Mouse (Mus musculus): ENCODE results near the gene Stard10.

DNA sequence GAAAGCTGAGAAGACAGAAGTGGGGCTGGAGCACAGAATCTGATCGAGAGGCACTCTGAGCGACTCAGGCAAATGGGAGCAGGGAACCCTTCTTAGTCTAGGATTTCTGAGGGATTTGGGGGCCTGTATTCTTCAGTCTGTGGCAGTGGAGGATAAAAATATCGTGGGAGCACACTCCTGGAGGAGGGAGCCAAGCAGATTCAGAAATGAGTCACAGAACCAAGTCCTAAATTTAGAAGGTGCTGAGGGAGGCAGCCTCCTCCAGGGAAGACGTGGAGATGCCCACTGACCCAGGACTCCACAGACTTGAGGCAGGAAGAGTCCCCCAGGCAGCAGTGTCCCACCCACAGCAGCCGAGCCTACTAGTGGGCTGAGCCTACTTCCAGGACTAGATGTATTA, 2.5 kb upstream of the Stard10 start:
- TF ChIP-seq POLR2A (IDR thresholded peaks at IDR 0.05; ENCODE audit: insufficient read depth, low read depth, low read length) (no peak), CTCF (IDR thresholded peaks at IDR 0.05) (no peak)
